Mouse (Mus musculus): Measurements from ENCODE around the gene Mydgf.

GRCm38 (mm10) chr17:56175416-56175815, 8.3 kb downstream of the Mydgf start:
- TF ChIP-seq CTCF (IDR thresholded peaks at IDR 0.05; ENCODE audit: low read depth, low read length): no peak
- TF ChIP-seq POLR2A (IDR thresholded peaks at IDR 0.05; ENCODE audit: extremely low read depth, insufficient read depth, low read length): no peak
